Mouse (Mus musculus): ENCODE data around the gene Tmc8. TPM values are rescaled to one million over a fixed set of nuclear protein-coding genes. Genes with fewer than 3 reads are reported as not detected.

The Tmc8 gene
- polyA plus RNA-seq, 1 experiment from 2014 or later, result 1.2 TPM

GRCm38 (mm10) chr11:117760374-117761119 is 21.3 kb upstream of the Tmc8 start:
- no peak for ATAC-seq (ENCODE audit: insufficient number of reproducible peaks, low FRiP score, low TSS enrichment, low read depth)
- no peaks in the 10 kb centered on the region for H3K4me1 ChIP-seq
- peaks cover 91% of the 10 kb centered on the region for H3K36me3 ChIP-seq

GRCm38 (mm10) chr11:117761801-117762200 is 20.1 kb upstream of the Tmc8 start:
- ATAC-seq (ENCODE audit: insufficient number of reproducible peaks, low FRiP score, low TSS enrichment, low read depth), result no peak
- WGBS, result 93% methylated on average over 13 of the region's 13 CpGs
- Histone ChIP-seq H3K27me3 (no peaks in the 10 kb centered on the region), H3K9me3 (no peaks in the 10 kb centered on the region), H3K27ac (no peak overlapping the region), H3K4me3 (no peak overlapping the region), H3K4me1 (no peaks in the 10 kb centered on the region), H3K9ac (no peak overlapping the region), H3K4me2 (no peak overlapping the region), H3K36me3 (peaks cover 91% of the 10 kb centered on the region)

More at GRCm38 (mm10) chr11:117760374-117761119, 21.3 kb upstream of the Tmc8 start:
- Histone ChIP-seq H3K9ac (no peak overlapping the region), H3K9me3 (no peaks in the 10 kb centered on the region), H3K27me3 (no peaks in the 10 kb centered on the region), H3K4me3 (no peak overlapping the region), H3K4me2 (no peak overlapping the region), H3K27ac (0 out of 2 replicates have a peak overlapping the region, but pooled peaks have one; percentile 8)
- WGBS, result 89% methylated on average over 26 of the region's 26 CpGs

- Histone ChIP-seq H3K27me3 (no peaks in the 10 kb centered on the region), H3K9me3 (no peaks in the 10 kb centered on the region), H3K36me3 (peaks cover 88% of the 10 kb centered on the region), H3K9ac (no peak overlapping the region), H3K27ac (no peak overlapping the region), H3K4me2 (no peak overlapping the region), H3K4me3 (no peak overlapping the region), H3K4me1 (no peaks in the 10 kb centered on the region)
- ATAC-seq (ENCODE audit: insufficient number of reproducible peaks, low FRiP score, low TSS enrichment, low read depth), result no peak
- 89% methylated on average over 12 of the region's 12 CpGs for WGBS
These were observed 19.6 kb upstream of the Tmc8 start for GRCm38 (mm10) chr11:117762246-117762645.

GRCm38 (mm10) chr11:117764319-117764718 is 17.6 kb upstream of the Tmc8 start:
- WGBS, result 76% methylated on average over 9 of the region's 9 CpGs
- no peak for ATAC-seq (ENCODE audit: insufficient number of reproducible peaks, low FRiP score, low TSS enrichment, low read depth)
- H3K36me3 ChIP-seq, result peaks cover 68% of the 10 kb centered on the region

GRCm38 (mm10) chr11:117765361-117765760 is 16.5 kb upstream of the Tmc8 start:
- H3K9me3 ChIP-seq, result no peaks in the 10 kb centered on the region
- H3K27me3 ChIP-seq, result no peaks in the 10 kb centered on the region
- 0 out of 2 replicates have a peak, but pooled peaks cover 4% of the 10 kb centered on the region for H3K4me1 ChIP-seq
- peaks cover 61% of the 10 kb centered on the region for H3K36me3 ChIP-seq
- H3K4me2 ChIP-seq, result no peak overlapping the region
- H3K27ac ChIP-seq, result no peak overlapping the region
- 78% methylated on average over 5 of the region's 5 CpGs for WGBS
- no peak for ATAC-seq (ENCODE audit: insufficient number of reproducible peaks, low FRiP score, low TSS enrichment, low read depth)
- H3K9ac ChIP-seq, result no peak overlapping the region
- no peak overlapping the region for H3K4me3 ChIP-seq

More at GRCm38 (mm10) chr11:117764319-117764718, 17.6 kb upstream of the Tmc8 start:
- no peaks in the 10 kb centered on the region for H3K27me3 ChIP-seq
- no peak overlapping the region for H3K27ac ChIP-seq
- no peak overlapping the region for H3K4me2 ChIP-seq
- 0 out of 2 replicates have a peak, but pooled peaks cover 1% of the 10 kb centered on the region for H3K4me1 ChIP-seq
- no peak overlapping the region for H3K9ac ChIP-seq
- H3K9me3 ChIP-seq, result no peaks in the 10 kb centered on the region
- H3K4me3 ChIP-seq, result no peak overlapping the region

- no peak overlapping the region for H3K9ac ChIP-seq
- WGBS, result 86% methylated on average over 3 of the region's 3 CpGs
- H3K4me2 ChIP-seq, result no peak overlapping the region
- no peaks in the 10 kb centered on the region for H3K27me3 ChIP-seq
- ATAC-seq (ENCODE audit: insufficient number of reproducible peaks, low FRiP score, low TSS enrichment, low read depth), result no peak
- H3K4me1 ChIP-seq, result 0 out of 2 replicates have a peak, but pooled peaks cover 4% of the 10 kb centered on the region
- no peak overlapping the region for H3K27ac ChIP-seq
- no peak overlapping the region for H3K4me3 ChIP-seq
- H3K36me3 ChIP-seq, result peaks cover 54% of the 10 kb centered on the region
- no peaks in the 10 kb centered on the region for H3K9me3 ChIP-seq
These were observed 15.6 kb upstream of the Tmc8 start for GRCm38 (mm10) chr11:117766275-117766674.

GRCm38 (mm10) chr11:117768725-117769682 is 12.9 kb upstream of the Tmc8 start:
- H3K9ac ChIP-seq, result no peak overlapping the region
- no peak overlapping the region for H3K27ac ChIP-seq
- no peaks in the 10 kb centered on the region for H3K27me3 ChIP-seq
- H3K9me3 ChIP-seq, result no peaks in the 10 kb centered on the region
- peaks cover 56% of the 10 kb centered on the region for H3K36me3 ChIP-seq
- H3K4me1 ChIP-seq, result 0 out of 2 replicates have a peak, but pooled peaks cover 4% of the 10 kb centered on the region
- 79% methylated on average over 20 of the region's 20 CpGs for WGBS
- H3K4me2 ChIP-seq, result no peak overlapping the region
- H3K4me3 ChIP-seq, result no peak overlapping the region
- ATAC-seq (ENCODE audit: insufficient number of reproducible peaks, low FRiP score, low TSS enrichment, low read depth), result no peak

- H3K4me1 ChIP-seq, result 0 out of 2 replicates have a peak, but pooled peaks cover 4% of the 10 kb centered on the region
- H3K36me3 ChIP-seq, result peaks cover 54% of the 10 kb centered on the region
- H3K4me2 ChIP-seq, result no peak overlapping the region
- WGBS, result 86% methylated on average over 7 of the region's 7 CpGs
- no peak overlapping the region for H3K27ac ChIP-seq
- no peak overlapping the region for H3K4me3 ChIP-seq
- no peaks in the 10 kb centered on the region for H3K27me3 ChIP-seq
- H3K9ac ChIP-seq, result no peak overlapping the region
- no peaks in the 10 kb centered on the region for H3K9me3 ChIP-seq
- ATAC-seq (ENCODE audit: insufficient number of reproducible peaks, low FRiP score, low TSS enrichment, low read depth), result no peak
These were observed 12.2 kb upstream of the Tmc8 start for GRCm38 (mm10) chr11:117769683-117770047.

GRCm38 (mm10) chr11:117770407-117770806 is 11.5 kb upstream of the Tmc8 start:
- Histone ChIP-seq H3K27me3 (no peaks in the 10 kb centered on the region), H3K4me2 (no peak overlapping the region), H3K27ac (no peak overlapping the region), H3K4me3 (no peak overlapping the region), H3K36me3 (peaks cover 54% of the 10 kb centered on the region), H3K4me1 (0 out of 2 replicates have a peak, but pooled peaks cover 4% of the 10 kb centered on the region), H3K9ac (no peak overlapping the region), H3K9me3 (no peaks in the 10 kb centered on the region)
- WGBS, result 80% methylated on average over 10 of the region's 10 CpGs
- no peak for ATAC-seq (ENCODE audit: insufficient number of reproducible peaks, low FRiP score, low TSS enrichment, low read depth)

- Histone ChIP-seq H3K4me3 (no peak overlapping the region), H3K27me3 (no peaks in the 10 kb centered on the region), H3K4me1 (0 out of 2 replicates have a peak, but pooled peaks cover 4% of the 10 kb centered on the region), H3K4me2 (no peak overlapping the region), H3K27ac (no peak overlapping the region), H3K9ac (no peak overlapping the region), H3K9me3 (no peaks in the 10 kb centered on the region), H3K36me3 (peaks cover 45% of the 10 kb centered on the region)
- 90% methylated on average over 7 of the region's 7 CpGs for whole genome bisulfite sequencing
- ATAC-seq (ENCODE audit: insufficient number of reproducible peaks, low FRiP score, low TSS enrichment, low read depth), result no peak
These were observed 9.5 kb upstream of the Tmc8 start for GRCm38 (mm10) chr11:117772352-117772751.

- 93% methylated on average over 10 of the region's 10 CpGs for WGBS
- H3K27ac ChIP-seq, result no peak overlapping the region
- no peaks in the 10 kb centered on the region for H3K27me3 ChIP-seq
- H3K9me3 ChIP-seq, result no peaks in the 10 kb centered on the region
- no peak overlapping the region for H3K4me2 ChIP-seq
- no peak overlapping the region for H3K9ac ChIP-seq
- no peak overlapping the region for H3K4me3 ChIP-seq
- peaks cover 48% of the 10 kb centered on the region for H3K36me3 ChIP-seq
- peaks cover 21% of the 10 kb centered on the region for H3K4me1 ChIP-seq
- no peak for ATAC-seq (ENCODE audit: insufficient number of reproducible peaks, low FRiP score, low TSS enrichment, low read depth)
These were observed 7.0 kb upstream of the Tmc8 start for GRCm38 (mm10) chr11:117774925-117775324.

- ATAC-seq (ENCODE audit: insufficient number of reproducible peaks, low FRiP score, low TSS enrichment, low read depth), result no peak
- H3K9me3 ChIP-seq, result no peaks in the 10 kb centered on the region
- H3K4me1 ChIP-seq, result peaks cover 27% of the 10 kb centered on the region
- no peak overlapping the region for H3K4me3 ChIP-seq
- H3K27ac ChIP-seq, result no peak overlapping the region
- H3K4me2 ChIP-seq, result no peak overlapping the region
- no peaks in the 10 kb centered on the region for H3K27me3 ChIP-seq
- 90% methylated on average over 11 of the region's 13 CpGs for WGBS
- peaks cover 48% of the 10 kb centered on the region for H3K36me3 ChIP-seq
- no peak overlapping the region for H3K9ac ChIP-seq
These were observed 6.3 kb upstream of the Tmc8 start for GRCm38 (mm10) chr11:117775540-117775939.
